Mouse (Mus musculus): ENCODE results near the gene 4931440F15Rik. TPM values are rescaled to one million over a fixed set of nuclear protein-coding genes. Genes with fewer than 3 reads are reported as not detected.
"Not testable (repeated sequence)": the region's sequence is repeated elsewhere in the genome, so short reads cannot be mapped to it uniquely, and the experiment has no call there.

Gene 4931440F15Rik
- not detected in 2 replicates for total RNA-seq (2017)

GRCm38 (mm10) chr11:29825271-29825718 lies at the start of gene 4931440F15Rik:
Gene 4931440F15Rik, minus strand, starts transcription at chr11:29825668.
- not testable (repeated sequence) for ATAC-seq (ENCODE audit: extremely low read depth, insufficient number of reproducible peaks, low FRiP score, poor library complexity, severe bottlenecking)

DNA sequence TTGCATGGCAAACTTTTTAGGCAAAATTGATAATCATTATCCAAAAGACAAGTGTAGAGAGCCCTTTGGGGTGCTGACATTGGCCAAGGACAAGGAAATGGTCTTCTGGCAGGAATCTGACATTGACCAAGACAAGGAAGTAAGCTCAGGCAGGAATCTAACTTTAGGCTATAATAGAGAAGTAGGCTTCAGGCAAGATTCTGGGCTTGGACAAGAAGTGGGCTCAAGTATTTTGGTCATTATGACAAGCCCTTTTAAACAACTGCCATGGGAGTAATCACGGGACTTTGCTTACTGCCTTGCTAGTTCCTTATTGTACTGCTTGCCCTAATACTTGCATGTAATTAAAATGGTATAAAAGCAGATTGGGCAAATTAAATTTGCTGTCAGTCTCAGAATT lies 49.3 kb upstream of the 4931440F15Rik start:
- ATAC-seq (ENCODE audit: extremely low read depth, insufficient number of reproducible peaks, low FRiP score, poor library complexity, severe bottlenecking), result not testable (repeated sequence)

GRCm38 (mm10) chr11:29870174-29870573 lies 44.7 kb upstream of the 4931440F15Rik start:
- no peak for ATAC-seq (ENCODE audit: extremely low read depth, insufficient number of reproducible peaks, low FRiP score, poor library complexity, severe bottlenecking)

- no peak for ATAC-seq (ENCODE audit: extremely low read depth, insufficient number of reproducible peaks, low FRiP score, poor library complexity, severe bottlenecking)
Observed at GRCm38 (mm10) chr11:29864269-29864668, 38.8 kb upstream of the 4931440F15Rik start.

GRCm38 (mm10) chr11:29861750-29862397 lies 36.4 kb upstream of the 4931440F15Rik start:
- ATAC-seq (ENCODE audit: extremely low read depth, insufficient number of reproducible peaks, low FRiP score, poor library complexity, severe bottlenecking), result no peak

DNA sequence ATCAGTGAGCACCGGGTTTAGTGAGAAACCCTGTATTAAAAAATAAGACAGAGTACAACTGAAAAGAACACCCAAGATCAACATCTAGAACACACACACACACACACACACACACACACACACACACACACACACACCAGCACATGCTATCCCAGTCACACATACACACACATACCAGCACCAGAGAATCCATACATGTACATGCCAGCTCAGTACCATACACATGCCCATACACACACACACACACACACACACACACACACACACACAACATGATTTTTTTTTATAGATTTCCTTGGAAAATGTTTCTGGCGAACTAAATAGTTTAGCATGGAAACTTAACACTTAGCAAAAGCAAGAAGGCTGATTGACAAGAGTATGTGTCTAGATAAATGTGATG lies 35.6 kb upstream of the 4931440F15Rik start:
- ATAC-seq (ENCODE audit: extremely low read depth, insufficient number of reproducible peaks, low FRiP score, poor library complexity, severe bottlenecking), result no peak

DNA sequence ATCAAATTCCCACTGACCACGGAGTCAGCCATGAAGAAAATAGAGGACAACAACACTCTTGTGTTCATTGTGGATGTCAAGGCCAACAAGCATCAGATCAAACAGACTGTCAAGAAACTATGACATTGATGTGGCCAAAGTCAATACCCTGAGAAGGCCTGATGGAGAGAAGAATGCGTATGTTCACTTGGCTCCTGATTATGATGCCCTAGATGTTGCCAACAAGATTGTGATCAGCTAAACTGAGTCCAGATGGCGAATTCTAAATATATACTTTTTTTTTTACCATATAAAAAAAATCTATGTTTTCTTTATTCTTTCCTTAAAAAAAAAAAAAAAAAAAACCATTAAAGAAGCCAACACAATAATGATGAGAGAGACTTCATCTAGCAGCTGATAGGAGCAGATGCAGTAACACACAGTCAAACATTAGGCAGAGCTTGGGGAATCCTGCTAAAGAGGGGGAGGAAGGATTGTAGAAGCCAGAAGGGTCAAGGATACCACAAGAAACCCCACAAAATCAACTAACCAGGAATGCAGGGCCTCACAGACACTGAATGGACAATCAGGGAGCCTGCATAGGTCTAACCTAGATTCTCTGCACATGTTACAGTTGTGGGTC lies 15.2 kb upstream of the 4931440F15Rik start:
- ATAC-seq (ENCODE audit: extremely low read depth, insufficient number of reproducible peaks, low FRiP score, poor library complexity, severe bottlenecking), result no peak

DNA sequence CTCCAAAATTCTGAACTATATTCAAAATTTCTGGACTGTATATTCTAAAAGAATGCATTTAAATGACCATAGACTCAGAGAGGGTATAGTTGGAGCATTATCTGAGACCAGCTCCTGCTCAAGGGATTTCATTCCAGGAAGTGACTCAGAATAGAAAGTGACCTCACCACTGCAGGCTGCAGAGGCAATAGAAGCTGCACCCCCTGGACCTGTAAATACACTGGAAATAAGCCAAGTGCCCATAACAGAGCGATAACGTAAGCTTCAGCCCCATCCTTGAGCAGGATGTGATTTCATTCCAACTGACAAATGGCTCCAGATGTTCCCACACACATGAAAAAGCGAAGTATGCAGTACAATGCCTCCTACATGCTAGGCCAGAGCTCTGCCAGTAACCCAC lies 14.3 kb upstream of the 4931440F15Rik start:
- ATAC-seq (ENCODE audit: extremely low read depth, insufficient number of reproducible peaks, low FRiP score, poor library complexity, severe bottlenecking), result no peak

GRCm38 (mm10) chr11:29837066-29837465 lies 11.6 kb upstream of the 4931440F15Rik start:
- no peak for ATAC-seq (ENCODE audit: extremely low read depth, insufficient number of reproducible peaks, low FRiP score, poor library complexity, severe bottlenecking)

DNA sequence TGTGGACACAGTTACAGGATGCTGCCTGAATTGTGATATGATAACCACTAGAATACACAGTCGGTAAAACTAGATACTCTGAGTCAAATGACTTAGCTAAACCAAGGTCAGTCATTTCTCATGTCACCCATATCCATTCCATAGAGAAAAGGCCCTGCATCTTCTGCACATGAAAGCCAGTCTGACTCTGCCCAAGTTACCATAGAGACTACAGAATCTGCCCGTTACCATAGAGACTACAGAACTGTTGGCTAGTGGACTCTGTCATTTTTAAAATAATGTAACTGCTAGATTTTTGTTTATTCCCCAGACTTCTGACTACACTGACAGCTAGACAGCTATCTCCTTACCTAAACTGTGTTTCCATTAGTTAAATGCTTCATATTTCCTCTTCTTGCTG lies 2.3 kb upstream of the 4931440F15Rik start:
- no peak for ATAC-seq (ENCODE audit: extremely low read depth, insufficient number of reproducible peaks, low FRiP score, poor library complexity, severe bottlenecking)

- no peak for ATAC-seq (ENCODE audit: extremely low read depth, insufficient number of reproducible peaks, low FRiP score, poor library complexity, severe bottlenecking)
Observed at GRCm38 (mm10) chr11:29826001-29826400, 533 bp upstream of the 4931440F15Rik start.

- not testable (repeated sequence) for ATAC-seq (ENCODE audit: extremely low read depth, insufficient number of reproducible peaks, low FRiP score, poor library complexity, severe bottlenecking)
Observed at GRCm38 (mm10) chr11:29824474-29825270, 796 bp downstream of the 4931440F15Rik start.

DNA sequence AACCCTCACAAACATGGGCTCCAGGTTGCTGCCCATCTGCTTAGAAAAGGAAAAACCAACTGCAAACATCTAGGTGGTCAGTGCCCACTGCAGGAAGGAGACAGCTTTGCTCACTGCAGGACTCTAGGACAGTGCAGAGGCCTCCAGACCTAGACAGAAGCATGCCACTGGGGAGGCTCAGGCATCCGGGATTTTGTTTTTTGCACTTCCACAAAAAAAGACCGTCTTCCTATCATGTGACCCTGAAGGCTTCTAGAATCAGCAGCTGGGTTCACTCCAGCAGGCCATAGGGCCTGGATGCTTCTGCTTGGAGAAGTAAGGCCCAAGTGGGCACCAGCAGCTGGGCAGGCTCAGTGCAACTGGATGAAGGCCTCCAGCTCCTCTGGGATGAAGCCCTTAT lies 2.3 kb downstream of the 4931440F15Rik start:
- ATAC-seq (ENCODE audit: extremely low read depth, insufficient number of reproducible peaks, low FRiP score, poor library complexity, severe bottlenecking), result no peak

DNA sequence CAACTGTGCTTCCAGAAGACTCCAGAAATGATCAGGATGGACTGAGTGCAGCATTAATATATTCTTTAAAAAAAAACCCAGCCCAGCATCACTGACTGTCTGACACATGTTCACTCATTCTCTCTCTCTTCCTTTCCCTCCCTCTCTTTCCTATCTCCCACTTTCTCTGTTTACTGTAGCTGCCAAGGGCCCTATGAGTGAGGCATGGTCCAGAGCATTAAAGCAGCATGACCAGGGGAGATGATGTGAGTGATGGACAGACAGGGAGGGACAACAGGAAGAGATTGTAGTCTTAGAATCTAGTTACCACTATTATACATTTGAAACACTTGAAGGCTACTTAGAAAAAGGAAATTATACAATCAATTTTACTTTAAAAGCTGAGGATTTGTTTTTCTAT lies 9.8 kb downstream of the 4931440F15Rik start:
- no peak for ATAC-seq (ENCODE audit: extremely low read depth, insufficient number of reproducible peaks, low FRiP score, poor library complexity, severe bottlenecking)

GRCm38 (mm10) chr11:29815261-29815660 lies 10.2 kb downstream of the 4931440F15Rik start:
- ATAC-seq (ENCODE audit: extremely low read depth, insufficient number of reproducible peaks, low FRiP score, poor library complexity, severe bottlenecking), result no peak

GRCm38 (mm10) chr11:29813267-29813666 lies 12.2 kb downstream of the 4931440F15Rik start:
- ATAC-seq (ENCODE audit: extremely low read depth, insufficient number of reproducible peaks, low FRiP score, poor library complexity, severe bottlenecking), result no peak

- no peak for ATAC-seq (ENCODE audit: extremely low read depth, insufficient number of reproducible peaks, low FRiP score, poor library complexity, severe bottlenecking)
Observed at GRCm38 (mm10) chr11:29812475-29812874, 13.0 kb downstream of the 4931440F15Rik start.

DNA sequence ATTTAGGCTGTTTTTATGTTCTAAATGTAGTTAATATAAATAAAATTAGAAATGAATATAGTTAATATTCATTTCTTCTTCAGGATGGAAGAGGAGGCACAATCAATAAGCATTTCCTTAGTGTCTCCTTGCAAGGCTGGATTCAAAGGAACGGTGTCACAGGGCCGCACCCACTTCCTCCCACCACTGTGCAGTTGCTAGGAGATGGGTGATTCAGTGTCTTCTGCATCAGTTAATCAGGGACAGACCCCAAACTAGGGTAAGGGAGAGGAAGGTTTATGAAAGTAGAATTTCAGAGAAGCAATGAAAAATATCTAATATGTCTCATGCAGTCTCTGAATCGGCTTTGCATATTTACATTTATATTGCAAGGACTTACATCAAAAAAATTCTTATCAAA lies 15.1 kb downstream of the 4931440F15Rik start:
- no peak for ATAC-seq (ENCODE audit: extremely low read depth, insufficient number of reproducible peaks, low FRiP score, poor library complexity, severe bottlenecking)

GRCm38 (mm10) chr11:29808981-29809589 lies 16.4 kb downstream of the 4931440F15Rik start:
- no peak for ATAC-seq (ENCODE audit: extremely low read depth, insufficient number of reproducible peaks, low FRiP score, poor library complexity, severe bottlenecking)

Data from neutrophil, adult 5-6 weeks (primary cell).